Comparison of ENCODE assay signal across 12 mouse cellular contexts in the genomic region with DNA sequence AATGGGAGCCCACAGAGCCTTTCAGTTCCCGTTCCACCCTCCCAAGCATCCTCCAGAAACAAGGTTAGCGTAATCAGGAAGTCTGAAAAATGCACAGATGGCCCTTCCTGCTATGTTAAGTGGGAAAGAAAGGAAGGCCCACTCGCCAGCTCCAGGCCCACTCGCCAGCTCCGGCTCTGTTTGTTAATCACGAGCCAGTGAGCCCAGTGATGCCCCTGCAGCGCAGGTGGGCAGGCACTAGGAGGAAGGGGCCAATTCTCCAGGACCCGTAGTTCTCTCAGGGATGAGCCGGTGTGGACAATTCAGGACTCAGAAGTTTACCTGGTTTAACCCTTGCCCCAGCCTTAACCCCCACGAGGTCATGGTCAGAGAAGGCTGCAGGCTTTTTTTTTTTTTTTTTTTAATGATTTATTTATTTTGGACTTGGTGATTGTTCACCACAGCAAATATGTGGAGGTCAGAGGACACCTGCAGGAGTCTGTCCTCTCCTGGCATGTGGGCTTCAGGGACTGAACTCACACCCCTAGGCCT. TPM values are rescaled to one million over a fixed set of nuclear protein-coding genes. Genes with fewer than 3 reads are reported as not detected.
A peak's percentile ranks its signal among the peaks of the same experiment; 100 is the strongest.
DNase-seq lines count a peak whose midpoint lies in the region; TF ChIP-seq lines count a peak whose summit lies in the region.
"Had no signal": no experiment of that assay in that cellular context is flagged by ENCODE, and none has a peak within 500 bp of the region (broad histone marks: within the 10 kb centered on the region; RNA-seq: fewer than 3 reads in every experiment).

No protein-coding gene starts in this region.

- no peak overlapping the region for H3K4me3 ChIP-seq in liver, adult 2 months (ENCODE audit: insufficient read depth, low read depth, low read length)
- H3K4me3 ChIP-seq: embryonic facial prominence, embryonic 12.5 days; stomach, embryonic 15.5 days had no signal

- no peak for TF ChIP-seq CTCF in liver, adult 2 months (IDR thresholded peaks at IDR 0.05; ENCODE audit: low read depth, low read length)

- intact Hi-C loops in gastrocnemius, postnatal 14 days (cut with DNase I; ENCODE audit: low total_unique reads): no loop called here

- 13% methylated on average over 10 of the region's 10 CpGs for WGBS in liver, adult 2 months

- H3K27ac ChIP-seq in liver, adult 2 months (replicated peaks; ENCODE audit: insufficient read depth, low read depth, low read length): peak overlapping the region; percentile 86
- H3K27ac ChIP-seq: embryonic facial prominence, embryonic 12.5 days; stomach, embryonic 15.5 days had no signal

- TF ChIP-seq POLR2A in liver, adult 2 months (IDR thresholded peaks at IDR 0.05; ENCODE audit: extremely low read depth, insufficient read depth, low read length): no peak

- peak; percentile 96 for DNase-seq in liver, adult 2 months (ENCODE audit: extremely low read depth, low read depth, low spot score)
- DNase-seq in liver (no peak), adipocyte (ENCODE audit: low spot score) (no peak)
- DNase-seq in cerebellum, adult 9-11 months: peak; percentile 80
- peak; percentile 58 for DNase-seq in kidney, postnatal 10 days
- DNase-seq in right cerebral cortex, postnatal 25 days: peak; percentile 28
- no peak for DNase-seq in heart, adult 18-20 months
- DNase-seq in gastrocnemius, postnatal 14 days: no peak
- DNase-seq: lung, adult 18-20 months had no signal

- no peaks in the 10 kb centered on the region; the same call in 1 of the 2 replicates for H3K79me2 ChIP-seq in liver, adult 2 months (ENCODE audit: control insufficient read depth, insufficient read depth, low read length)

- H3K9ac ChIP-seq in liver, adult 2 months (ENCODE audit: low read depth, low read length): 0 out of 2 replicates have a peak overlapping the region, but pooled peaks have one; percentile 1
- H3K9ac ChIP-seq: embryonic facial prominence, embryonic 12.5 days; stomach, embryonic 15.5 days had no signal

- no peaks in the 10 kb centered on the region for H3K36me3 ChIP-seq in liver, adult 2 months (ENCODE audit: control insufficient read depth, insufficient read depth, low read length)
- H3K36me3 ChIP-seq: embryonic facial prominence, embryonic 12.5 days; stomach, embryonic 15.5 days had no signal

- peaks cover 43% of the 10 kb centered on the region for H3K4me1 ChIP-seq in liver, adult 2 months (ENCODE audit: control insufficient read depth, insufficient read depth, low read length)
- H3K4me1 ChIP-seq: embryonic facial prominence, embryonic 12.5 days; stomach, embryonic 15.5 days had no signal

- H3K27me3 ChIP-seq in liver, adult 2 months (ENCODE audit: control insufficient read depth, insufficient read depth, low read length): no peaks in the 10 kb centered on the region
- H3K27me3 ChIP-seq: CH12.LX had no signal

RNA-seq across cellular contexts. Expression of a gene that starts 7.2 kb away (rescaled TPM):
- total RNA-seq in liver, adult 2 months (2014; rRNA removed): 56.1 and 56.8 TPM in 2 replicates
- polyA plus RNA-seq in liver, adult 2 months (2012; rRNA removed): 107 and 154 TPM in 2 replicates
- total RNA-seq in heart, adult 18-20 months (2021): 10 to 100 TPM; 38.1 to 40.5 TPM
- total RNA-seq in gastrocnemius, postnatal 14 days (2021): 1 to 10 TPM; 4.5 to 4.8 TPM
- total RNA-seq: CH12.LX had no signal

RNA-seq across cellular contexts. Expression of a gene that starts 40.4 kb away (rescaled TPM):
- total RNA-seq in liver, adult 2 months (2014; rRNA removed): 18.1 and 21.8 TPM in 2 replicates
- polyA plus RNA-seq in liver, adult 2 months (2012; rRNA removed): 1.5 and 1.7 TPM in 2 replicates
- total RNA-seq in heart, adult 18-20 months (2021): 10 to 100 TPM; 27.3 to 34.6 TPM
- 10 to 100 TPM; 24.6 to 25.2 TPM for total RNA-seq in gastrocnemius, postnatal 14 days (2021)

Comparison
In these comparisons a context has a peak if more than half of its experiments do, and no peak if none do; other contexts are left out.
1. DNase-seq: peak in liver, adult 2 months (single experiment), cerebellum, adult 9-11 months (single experiment), kidney, postnatal 10 days (single experiment) and right cerebral cortex, postnatal 25 days (single experiment); none in liver (single experiment), adipocyte (single experiment), heart, adult 18-20 months (0 of 2) and gastrocnemius, postnatal 14 days (single experiment).